Mouse (Mus musculus) bone marrow macrophage, adult 2 months (primary cell): ENCODE data around the gene Ppm1h. TPM values are rescaled to one million over a fixed set of nuclear protein-coding genes. Genes with fewer than 3 reads are reported as not detected.

ENCODE experiments used
- H3K27ac ChIP-seq: 2 replicates; pipeline ENCODE4 v1.5.1; 2012; ENCODE audit warnings: low read depth, low read length; ENCODE audit not compliant: insufficient read depth
- H3K4me1 ChIP-seq: 2 replicates; pipeline ENCODE4 v1.6.1; 2012; ENCODE audit warnings: low read length; ENCODE audit not compliant: control insufficient read depth, insufficient read depth
- H3K4me3 ChIP-seq: 2 replicates; pipeline ENCODE4 v1.5.1; 2012; ENCODE audit warnings: mild to moderate bottlenecking, low read length, moderate library complexity; ENCODE audit not compliant: insufficient read depth
- CTCF ChIP-seq: IDR thresholded peaks from 2 replicates; pipeline ENCODE4 v1.5.1; 2012; ENCODE audit warnings: low read depth, mild to moderate bottlenecking, low read length, moderate library complexity
- POLR2A ChIP-seq: IDR thresholded peaks from 2 replicates; pipeline ENCODE4 v1.6.1; 2012; ENCODE audit warnings: mild to moderate bottlenecking, low read depth, low read length, borderline replicate concordance
- polyA plus RNA-seq: library from polyadenylated mRNA; stranded (reverse); fragments of >200 nt; gene quantifications from 2 replicates; pipeline ENCODE4 v1.2.4, GENCODE M21; 2012; ENCODE audit not compliant: missing spikeins, insufficient read depth, insufficient read length

Gene Ppm1h
- polyA plus RNA-seq, 1 experiment, result 52.4 TPM

- TF ChIP-seq CTCF, result peak; percentile 32; the same call in 1 of the 2 replicates
- no peak for TF ChIP-seq POLR2A
- no peak overlapping the region for H3K4me3 ChIP-seq
- peaks cover 47% of the 10 kb centered on the region for H3K4me1 ChIP-seq
- H3K27ac ChIP-seq, result peak overlapping the region; percentile 88
Measured at GRCm38 (mm10) chr10:122895121-122895770, 216.7 kb downstream of the Ppm1h start.

GRCm38 (mm10) chr10:122899971-122900370, 221.4 kb downstream of the Ppm1h start:
- Histone ChIP-seq H3K27ac (no peak overlapping the region), H3K4me1 (peaks cover 50% of the 10 kb centered on the region), H3K4me3 (no peak overlapping the region)
- no peak for TF ChIP-seq CTCF
- TF ChIP-seq POLR2A, result no peak

GRCm38 (mm10) chr10:122900466-122900865, 221.9 kb downstream of the Ppm1h start:
- peaks cover 45% of the 10 kb centered on the region for H3K4me1 ChIP-seq
- no peak overlapping the region for H3K4me3 ChIP-seq
- TF ChIP-seq POLR2A (no peak), CTCF (no peak)
- no peak overlapping the region for H3K27ac ChIP-seq

- Histone ChIP-seq H3K27ac (no peak overlapping the region), H3K4me1 (peaks cover 37% of the 10 kb centered on the region), H3K4me3 (no peak overlapping the region)
- TF ChIP-seq CTCF (no peak), POLR2A (no peak)
Measured at GRCm38 (mm10) chr10:122901379-122901778, 222.8 kb downstream of the Ppm1h start.

GRCm38 (mm10) chr10:122909406-122910032, 231.0 kb downstream of the Ppm1h start:
- Histone ChIP-seq H3K4me3 (no peak overlapping the region), H3K4me1 (no peaks in the 10 kb centered on the region), H3K27ac (no peak overlapping the region)
- TF ChIP-seq CTCF (no peak), POLR2A (no peak)

- no peak overlapping the region for H3K4me3 ChIP-seq
- no peak overlapping the region for H3K27ac ChIP-seq
- H3K4me1 ChIP-seq, result no peaks in the 10 kb centered on the region
- TF ChIP-seq CTCF (no peak), POLR2A (no peak)
Measured at GRCm38 (mm10) chr10:122910798-122911225, 232.2 kb downstream of the Ppm1h start.

- no peak overlapping the region for H3K27ac ChIP-seq
- no peaks in the 10 kb centered on the region for H3K4me1 ChIP-seq
- H3K4me3 ChIP-seq, result no peak overlapping the region
- no peak for TF ChIP-seq CTCF
- TF ChIP-seq POLR2A, result no peak
Measured at GRCm38 (mm10) chr10:122911668-122912067, 233.1 kb downstream of the Ppm1h start.

GRCm38 (mm10) chr10:122912086-122912690, 233.6 kb downstream of the Ppm1h start:
- no peak overlapping the region for H3K4me3 ChIP-seq
- H3K27ac ChIP-seq, result no peak overlapping the region
- H3K4me1 ChIP-seq, result no peaks in the 10 kb centered on the region
- TF ChIP-seq POLR2A (no peak), CTCF (no peak)

- Histone ChIP-seq H3K4me1 (no peaks in the 10 kb centered on the region), H3K4me3 (no peak overlapping the region), H3K27ac (no peak overlapping the region)
- no peak for TF ChIP-seq CTCF
- no peak for TF ChIP-seq POLR2A
Measured at GRCm38 (mm10) chr10:122912701-122913368, 234.3 kb downstream of the Ppm1h start.

GRCm38 (mm10) chr10:122913393-122913792, 234.8 kb downstream of the Ppm1h start:
- no peaks in the 10 kb centered on the region for H3K4me1 ChIP-seq
- H3K4me3 ChIP-seq, result no peak overlapping the region
- TF ChIP-seq POLR2A, result no peak
- no peak for TF ChIP-seq CTCF
- no peak overlapping the region for H3K27ac ChIP-seq
